Mouse (Mus musculus) MEL (cell line): Measurements from ENCODE around the gene Safb2. TPM values are rescaled to one million over a fixed set of nuclear protein-coding genes. Genes with fewer than 3 reads are reported as not detected.
A peak's percentile ranks its signal among the peaks of the same experiment; 100 is the strongest.

Experiments used
- DNase-seq: peaks from one replicate; pipeline ENCODE4 v3.0.0; 2011; ENCODE audit warnings: low read depth, low spot score
- H3K27ac ChIP-seq: 2 replicates; pipeline ENCODE4 v1.5.1; 2012; ENCODE audit warnings: low read depth, mild to moderate bottlenecking, control low read depth, low read length, moderate library complexity; ENCODE audit not compliant: control insufficient read depth
- H3K27me3 ChIP-seq, 2 experiments: fragments of 150-350 bp in 1 of 2; sonication (generic) in 1 of 2; 2 replicates each; pipeline ENCODE4 v1.6.1; 2012; ENCODE audit warnings: low read length in 2 of 2, mild to moderate bottlenecking in 2 of 2, improper control_type of control experiment in 1 of 2, moderate library complexity in 1 of 2; ENCODE audit not compliant: insufficient read depth in 2 of 2, control insufficient read depth in 1 of 2
- H3K36me3 ChIP-seq, 2 experiments: 2 replicates each; pipeline ENCODE4 v1.6.1; 2012 to 2014; ENCODE audit warnings: low read length in 2 of 2, improper control_type of control experiment in 1 of 2, inconsistent platforms in 1 of 2, mild to moderate bottlenecking in 1 of 2; ENCODE audit not compliant: insufficient read depth in 2 of 2, control insufficient read depth in 1 of 2
- H3K4me1 ChIP-seq, 2 experiments: fragments of 150-350 bp in 1 of 2; sonication (generic) in 1 of 2; 2 replicates each; pipeline ENCODE4 v1.6.1; 2012; ENCODE audit warnings: low read length in 2 of 2, improper control_type of control experiment in 1 of 2, mild to moderate bottlenecking in 1 of 2; ENCODE audit not compliant: insufficient read depth in 2 of 2, control insufficient read depth in 1 of 2
- H3K4me3 ChIP-seq, 2 experiments: fragments of 150-350 bp in 1 of 2; sonication (generic) in 1 of 2; 2 replicates each; pipeline ENCODE4 v1.5.1; 2012; ENCODE audit warnings: low read depth in 2 of 2, low read length in 2 of 2, mild to moderate bottlenecking in 2 of 2, moderate library complexity in 2 of 2, control low read depth in 1 of 2, improper control_type of control experiment in 1 of 2; ENCODE audit not compliant: control insufficient read depth in 1 of 2, insufficient read depth in 1 of 2
- H3K79me2 ChIP-seq: 2 replicates; pipeline ENCODE4 v1.6.1; 2012; ENCODE audit warnings: mild to moderate bottlenecking, low read length, moderate library complexity; ENCODE audit not compliant: control insufficient read depth, poor library complexity, insufficient read depth
- H3K9ac ChIP-seq: 2 replicates; pipeline ENCODE4 v1.6.1; 2012; ENCODE audit warnings: low read depth, mild to moderate bottlenecking, control low read depth, low read length, moderate library complexity; ENCODE audit not compliant: control insufficient read depth, poor library complexity, severe bottlenecking
- H3K9me3 ChIP-seq: fragments of 150-350 bp; sonication (generic); replicated peaks from 2 replicates; pipeline ENCODE4 v1.6.1; 2012; ENCODE audit warnings: mild to moderate bottlenecking, low read length, improper control_type of control experiment, moderate library complexity; ENCODE audit not compliant: insufficient read depth
- BHLHE40 ChIP-seq: IDR thresholded peaks from 2 replicates; pipeline ENCODE4 v1.6.1; 2012; ENCODE audit warnings: low read depth, mild to moderate bottlenecking, inconsistent platforms, low read length, improper control_type of control experiment, borderline replicate concordance
- CHD1 ChIP-seq: IDR thresholded peaks from 2 replicates; pipeline ENCODE4 v1.6.1; 2012; ENCODE audit warnings: low read depth, mild to moderate bottlenecking, inconsistent platforms, low read length, improper control_type of control experiment
- CHD2 ChIP-seq: IDR thresholded peaks from 2 replicates; pipeline ENCODE4 v1.6.1; 2011; ENCODE audit warnings: low read length, improper control_type of control experiment
- CTCF ChIP-seq, 3 experiments: IDR thresholded peaks in 2 of 3; conservative IDR thresholded peaks in 1 of 3; 2 replicates each; pipeline ENCODE4 v1.5.1; 2011 to 2012; ENCODE audit warnings: low read length in 3 of 3, low read depth in 2 of 3, mild to moderate bottlenecking in 2 of 3, improper control_type of control experiment in 1 of 3, inconsistent platforms in 1 of 3, mixed read lengths in 1 of 3, moderate library complexity in 1 of 3; ENCODE audit not compliant: control insufficient read depth in 1 of 3, insufficient read depth in 1 of 3, poor library complexity in 1 of 3, severe bottlenecking in 1 of 3
- E2F4 ChIP-seq: IDR thresholded peaks from 2 replicates; pipeline ENCODE4 v1.6.1; 2011; ENCODE audit warnings: low read depth, low read length, improper control_type of control experiment, borderline replicate concordance
- EP300 ChIP-seq, 2 experiments: IDR thresholded peaks; 2 replicates each; pipeline ENCODE4 v1.6.1; 2011; ENCODE audit warnings: improper control_type of control experiment in 2 of 2, low read length in 2 of 2, low read depth in 1 of 2, mild to moderate bottlenecking in 1 of 2
- ETS1 ChIP-seq: IDR thresholded peaks from 2 replicates; pipeline ENCODE4 v1.6.1; 2012; ENCODE audit warnings: low read depth, mild to moderate bottlenecking, inconsistent platforms, low read length, improper control_type of control experiment, moderate library complexity
- GABPA ChIP-seq: IDR thresholded peaks from 2 replicates; pipeline ENCODE4 v1.6.1; 2012; ENCODE audit warnings: low read depth, mild to moderate bottlenecking, inconsistent platforms, low read length, improper control_type of control experiment, moderate library complexity
- GATA1 ChIP-seq: IDR thresholded peaks from 2 replicates; pipeline ENCODE4 v1.6.1; 2011; ENCODE audit warnings: low read depth, low read length, improper control_type of control experiment
- HCFC1 ChIP-seq: IDR thresholded peaks from 2 replicates; pipeline ENCODE4 v1.6.1; 2012; ENCODE audit warnings: low read depth, mild to moderate bottlenecking, inconsistent platforms, low read length, improper control_type of control experiment, moderate library complexity
- JUND ChIP-seq: IDR thresholded peaks from 2 replicates; pipeline ENCODE4 v1.6.1; 2011; ENCODE audit warnings: low read depth, mild to moderate bottlenecking, improper control_type of control experiment, low read length
- KAT2A ChIP-seq: conservative IDR thresholded peaks from 2 replicates; pipeline ENCODE4 v1.6.1; 2012; ENCODE audit warnings: low read depth, low read length, improper control_type of control experiment, inconsistent platforms
- MAFK ChIP-seq: IDR thresholded peaks from 2 replicates; pipeline ENCODE4 v1.6.1; 2011; ENCODE audit warnings: low read depth, mild to moderate bottlenecking, low read length, improper control_type of control experiment, borderline replicate concordance
- MAX ChIP-seq: IDR thresholded peaks from 2 replicates; pipeline ENCODE4 v1.6.1; 2011; ENCODE audit warnings: low read length, improper control_type of control experiment
- MAZ ChIP-seq: IDR thresholded peaks from 2 replicates; pipeline ENCODE4 v1.6.1; 2012; ENCODE audit warnings: low read depth, mild to moderate bottlenecking, inconsistent platforms, low read length, improper control_type of control experiment
- MXI1 ChIP-seq: IDR thresholded peaks from 2 replicates; pipeline ENCODE4 v1.6.1; 2011; ENCODE audit warnings: mild to moderate bottlenecking, low read depth, low read length, improper control_type of control experiment
- MYB ChIP-seq: IDR thresholded peaks from 2 replicates; pipeline ENCODE4 v1.6.1; 2011; ENCODE audit warnings: mild to moderate bottlenecking, low read depth, low read length, improper control_type of control experiment
- MYC ChIP-seq: IDR thresholded peaks from 2 replicates; pipeline ENCODE4 v1.6.1; 2011; ENCODE audit warnings: low read depth, mild to moderate bottlenecking, low read length, improper control_type of control experiment, moderate library complexity
- NELFE ChIP-seq: IDR thresholded peaks from 2 replicates; pipeline ENCODE4 v1.6.1; 2011; ENCODE audit warnings: low read depth, low read length, improper control_type of control experiment
- NRF1 ChIP-seq: IDR thresholded peaks from 2 replicates; pipeline ENCODE4 v1.6.1; 2014; ENCODE audit warnings: low read depth, mild to moderate bottlenecking, inconsistent platforms, low read length, improper control_type of control experiment, moderate library complexity; ENCODE audit not compliant: poor library complexity, insufficient read depth, severe bottlenecking
- POLR2A ChIP-seq, 2 experiments: IDR thresholded peaks; 2 replicates each; pipeline ENCODE4 v1.6.1; 2011 to 2012; ENCODE audit warnings: low read length in 2 of 2, mild to moderate bottlenecking in 2 of 2, control low read depth in 1 of 2, improper control_type of control experiment in 1 of 2, low read depth in 1 of 2, moderate library complexity in 1 of 2; ENCODE audit not compliant: control insufficient read depth in 1 of 2, insufficient read depth in 1 of 2, poor library complexity in 1 of 2
- POLR2AphosphoS2 ChIP-seq: IDR thresholded peaks from 2 replicates; pipeline ENCODE4 v1.6.1; 2011; ENCODE audit warnings: low read length, improper control_type of control experiment
- POLR2AphosphoS5 ChIP-seq: IDR thresholded peaks from 2 replicates; pipeline ENCODE4 v1.6.1; 2012; ENCODE audit warnings: low read depth, borderline replicate concordance, mild to moderate bottlenecking, inconsistent platforms, low read length, moderate library complexity, mixed read lengths
- RAD21 ChIP-seq: IDR thresholded peaks from 2 replicates; pipeline ENCODE4 v1.6.1; 2011; ENCODE audit warnings: mild to moderate bottlenecking, low read depth, low read length, improper control_type of control experiment
- RCOR1 ChIP-seq: IDR thresholded peaks from 2 replicates; pipeline ENCODE4 v1.6.1; 2012; ENCODE audit warnings: low read depth, mild to moderate bottlenecking, inconsistent platforms, low read length, improper control_type of control experiment
- SIN3A ChIP-seq: IDR thresholded peaks from 2 replicates; pipeline ENCODE4 v1.6.1; 2012; ENCODE audit warnings: low read length, improper control_type of control experiment, inconsistent platforms
- SMC3 ChIP-seq: IDR thresholded peaks from 2 replicates; pipeline ENCODE4 v1.6.1; 2011; ENCODE audit warnings: low read depth, low read length, improper control_type of control experiment
- TAL1 ChIP-seq: IDR thresholded peaks from 2 replicates; pipeline ENCODE4 v1.6.1; 2012; ENCODE audit warnings: mild to moderate bottlenecking, inconsistent platforms, low read length, moderate library complexity, mixed read lengths
- TBP ChIP-seq: IDR thresholded peaks from 2 replicates; pipeline ENCODE4 v1.8.0; 2011; ENCODE audit warnings: low read depth, low read length, improper control_type of control experiment
- TCF12 ChIP-seq: IDR thresholded peaks from 2 replicates; pipeline ENCODE4 v1.6.1; 2014; ENCODE audit warnings: low read depth, mild to moderate bottlenecking, inconsistent platforms, low read length, improper control_type of control experiment, moderate library complexity
- UBTF ChIP-seq: IDR thresholded peaks from 2 replicates; pipeline ENCODE4 v1.6.1; 2012; ENCODE audit warnings: low read depth, mild to moderate bottlenecking, inconsistent platforms, low read length, improper control_type of control experiment, moderate library complexity, borderline replicate concordance; ENCODE audit not compliant: insufficient read depth
- USF1 ChIP-seq: IDR thresholded peaks from 2 replicates; pipeline ENCODE4 v1.6.1; 2014; ENCODE audit warnings: low read depth, mild to moderate bottlenecking, inconsistent platforms, low read length, improper control_type of control experiment, moderate library complexity
- USF2 ChIP-seq, 2 experiments: IDR thresholded peaks; 2 replicates each; pipeline ENCODE4 v1.6.1; 2011 to 2012; ENCODE audit warnings: improper control_type of control experiment in 2 of 2, low read length in 2 of 2, borderline replicate concordance in 1 of 2, inconsistent platforms in 1 of 2, low read depth in 1 of 2, mild to moderate bottlenecking in 1 of 2; ENCODE audit not compliant: insufficient read depth in 1 of 2
- ZC3H11A ChIP-seq: IDR thresholded peaks from 2 replicates; pipeline ENCODE4 v1.6.1; 2012; ENCODE audit warnings: low read depth, mild to moderate bottlenecking, inconsistent platforms, low read length, improper control_type of control experiment
- ZKSCAN1 ChIP-seq: IDR thresholded peaks from 2 replicates; pipeline ENCODE4 v1.6.1; 2012; ENCODE audit warnings: low read depth, mild to moderate bottlenecking, inconsistent platforms, low read length, improper control_type of control experiment, moderate library complexity
- ZMIZ1 ChIP-seq: IDR thresholded peaks from 2 replicates; pipeline ENCODE4 v1.6.1; 2012; ENCODE audit warnings: low read depth, mild to moderate bottlenecking, inconsistent platforms, low read length, improper control_type of control experiment, moderate library complexity
- ZNF384 ChIP-seq: IDR thresholded peaks from 2 replicates; pipeline ENCODE4 v1.6.1; 2012; ENCODE audit warnings: low read depth, mild to moderate bottlenecking, inconsistent platforms, low read length, improper control_type of control experiment
- polyA plus RNA-seq, 2 experiments: library from polyadenylated mRNA; stranded (reverse) in 1 of 2; unstranded in 1 of 2; fragments of >175 nt in 1 of 2; fragments of >200 nt in 1 of 2; gene quantifications; 2 replicates each; pipeline versions ENCODE4 v1.2.1 to v1.2.4; 2012; ENCODE audit warnings: low replicate concordance in 2 of 2, low read depth in 1 of 2; ENCODE audit not compliant: insufficient read length in 2 of 2, insufficient read depth in 1 of 2, missing spikeins in 1 of 2
- total RNA-seq: library from RNA; depleted of rRNA; stranded (reverse); fragments of 300-350 nt; gene quantifications from 2 replicates; pipeline ENCODE4 v1.2.3, GENCODE M21; 2012

Gene Safb2
- total and polyA plus RNA-seq, 3 experiments = 61.6 to 741 (median 217) TPM

GRCm38 (mm10) chr17:56613236-56613844 lies 29.0 kb upstream of the Safb2 start, which contains the start of gene Rpl36:
Gene Rpl36, plus strand, starts transcription at chr17:56613416.
- DNase-seq = peak; percentile 94
- H3K27ac ChIP-seq = peak within 1 kb of the TSS; percentile 78
- H3K4me1 ChIP-seq = peaks cover 0 to 13% of the 10 kb centered on the region in 2 experiments; a peak in 2 of 4 replicates
- no peaks in the 10 kb centered on the region for H3K27me3 ChIP-seq
- H3K9me3 ChIP-seq = no peaks in the 10 kb centered on the region
- peaks cover 2 to 4% of the 10 kb centered on the region in 2 experiments; a peak in 3 of 4 replicates for H3K36me3 ChIP-seq
- H3K4me3 ChIP-seq = peak within 1 kb of the TSS; percentile 66 to 68
- peaks cover 32% of the 10 kb centered on the region for H3K79me2 ChIP-seq
- peak within 1 kb of the TSS; percentile 77 for H3K9ac ChIP-seq
- TF ChIP-seq CTCF (IDR thresholded peaks at IDR 0.05 in 2 of 3, conservative IDR thresholded peaks at IDR 0.05 in 1 of 3; ENCODE audit: control insufficient read depth in 1 of 3, insufficient read depth in 1 of 3, low read depth in 2 of 3, low read length in 3 of 3, poor library complexity in 1 of 3, severe bottlenecking in 1 of 3) = peak; percentile 87 to 98 (median 91)
- no peak for TF ChIP-seq MYB
- no peak for TF ChIP-seq USF2 (IDR thresholded peaks at IDR 0.05; ENCODE audit: borderline replicate concordance in 1 of 2, insufficient read depth in 1 of 2, low read depth in 1 of 2, low read length in 2 of 2)
- peak; percentile 70; the same call in 1 of the 2 replicates for TF ChIP-seq POLR2AphosphoS2
- no peak for TF ChIP-seq USF1
- no peak for TF ChIP-seq ETS1
- no peak for TF ChIP-seq ZKSCAN1
- no peak for TF ChIP-seq CHD1
- no peak; the same call in 1 of the 2 replicates for TF ChIP-seq ZMIZ1
- peak; percentile 77 for TF ChIP-seq TCF12
- TF ChIP-seq POLR2AphosphoS5 = no peak; the same call in 1 of the 2 replicates
- TF ChIP-seq SIN3A = peak; percentile 90
- no peak for TF ChIP-seq RCOR1
- no peak for TF ChIP-seq MAZ
- peak; percentile 77 for TF ChIP-seq MYC
- TF ChIP-seq HCFC1 = peak; percentile 94
- no peak for TF ChIP-seq MAFK
- TF ChIP-seq EP300 (IDR thresholded peaks at IDR 0.05; ENCODE audit: low read depth in 1 of 2, low read length in 2 of 2) = no peak
- no peak for TF ChIP-seq JUND
- no peak for TF ChIP-seq ZC3H11A
- TF ChIP-seq GABPA = peak; percentile 81; the same call in 1 of the 2 replicates
- TF ChIP-seq NELFE = peak; percentile 94
- no peak for TF ChIP-seq RAD21
- TF ChIP-seq NRF1 = peak; percentile 76
- TF ChIP-seq E2F4 = no peak
- TF ChIP-seq TAL1 = no peak
- peak; percentile 97 for TF ChIP-seq TBP
- TF ChIP-seq MAX = no peak
- no peak for TF ChIP-seq MXI1
- TF ChIP-seq UBTF = no peak
- no peak for TF ChIP-seq SMC3
- no peak for TF ChIP-seq ZNF384
- TF ChIP-seq KAT2A = peak; percentile 88
- TF ChIP-seq POLR2A (IDR thresholded peaks at IDR 0.05; ENCODE audit: control insufficient read depth in 1 of 2, insufficient read depth in 1 of 2, low read depth in 1 of 2, low read length in 2 of 2, poor library complexity in 1 of 2) = peak; percentile 86 to 90
- no peak for TF ChIP-seq GATA1
- TF ChIP-seq BHLHE40 = no peak
- no peak for TF ChIP-seq CHD2
